Mouse (Mus musculus): Measurements from ENCODE around the gene Rtn4rl1.
A peak's percentile ranks its signal among the peaks of the same experiment; 100 is the strongest.

The Rtn4rl1 gene

DNA sequence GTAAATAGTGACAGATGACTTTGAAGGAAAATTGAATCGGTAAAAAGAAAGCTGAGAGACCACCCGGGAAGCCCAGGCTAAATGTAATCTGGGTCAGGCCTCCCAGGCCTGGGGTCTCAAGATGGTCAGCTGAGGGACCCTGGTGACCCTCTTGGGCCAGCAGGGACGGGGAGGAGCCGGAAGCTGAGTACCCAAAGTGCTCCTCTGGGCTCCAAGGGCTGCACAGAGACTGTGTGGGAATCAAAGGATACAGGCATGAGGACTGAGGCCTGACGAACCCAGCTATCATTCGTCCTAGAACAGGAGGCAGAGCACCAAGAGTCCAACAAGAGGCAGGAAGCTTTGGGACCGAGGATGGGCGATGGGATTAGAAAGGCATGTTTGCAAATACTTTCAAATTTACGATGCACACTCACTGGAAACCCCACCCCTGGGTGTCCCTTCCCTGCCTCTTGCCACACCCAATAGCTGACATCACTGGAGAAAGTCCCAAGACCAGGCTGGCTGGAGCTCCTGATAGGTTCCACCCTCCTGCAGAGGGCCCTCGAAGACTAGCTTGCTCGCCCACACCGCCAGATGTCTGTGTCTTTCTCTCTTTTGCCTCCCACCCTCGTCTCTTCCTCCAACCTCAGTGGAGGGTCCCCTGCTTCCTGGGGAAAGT lies 60.8 kb downstream of the Rtn4rl1 start:
- DNase-seq = peak; percentile 52 to 73

DNA sequence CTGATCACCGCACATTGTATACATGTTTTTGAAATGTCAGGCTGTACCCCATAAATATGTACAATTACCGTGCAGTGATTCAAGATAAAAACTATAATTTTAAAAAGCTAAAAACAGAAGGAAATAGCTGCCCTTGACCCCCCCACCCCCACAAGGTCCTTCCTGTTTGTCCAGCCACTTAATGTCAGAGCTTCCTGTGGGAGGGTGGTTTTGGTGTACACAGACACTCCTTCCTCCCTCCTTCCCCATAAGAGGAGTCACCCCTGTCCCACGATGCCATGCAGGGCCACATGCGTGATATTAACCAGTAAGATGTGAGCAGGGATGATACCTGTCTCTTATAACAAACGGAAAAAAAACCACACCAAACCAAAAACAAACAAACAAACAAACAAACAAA lies 61.7 kb downstream of the Rtn4rl1 start:
- DNase-seq = peak; percentile 42 to 62

DNA sequence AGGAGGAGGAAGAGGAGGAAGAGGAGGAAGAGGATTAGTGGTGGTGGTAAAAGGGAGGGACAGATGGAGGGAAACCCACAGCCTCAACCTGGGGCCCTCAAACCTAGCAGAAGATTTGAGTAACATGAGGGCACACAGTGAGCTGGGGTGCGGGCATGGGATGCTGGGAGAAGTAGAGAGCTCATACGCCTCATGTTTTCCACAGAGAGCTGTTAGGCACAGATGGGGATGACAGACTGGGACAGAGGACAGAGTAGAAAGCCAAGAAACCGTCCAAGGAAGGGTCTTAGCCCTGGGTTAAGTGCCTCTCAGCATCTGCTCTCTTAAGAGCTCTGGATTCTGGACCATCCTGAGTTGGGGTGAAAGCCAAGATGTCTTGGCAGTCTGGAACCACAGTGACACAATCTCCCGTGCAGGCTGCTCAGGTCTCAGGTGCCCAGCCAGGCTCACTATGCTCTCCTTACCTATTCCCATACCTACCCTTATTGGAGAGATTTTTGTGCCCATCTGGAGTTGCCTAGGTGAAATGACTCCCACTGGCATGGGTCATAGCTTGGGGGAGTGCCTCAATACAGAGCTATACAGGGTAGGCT lies 63.6 kb downstream of the Rtn4rl1 start:
- DNase-seq = no peak

GRCm38 (mm10) chr11:75259416-75259815 lies 65.8 kb downstream of the Rtn4rl1 start:
- DNase-seq = no peak

- peak in 1 of 2 experiments; percentile 43 for DNase-seq
These were observed 66.5 kb downstream of the Rtn4rl1 start for GRCm38 (mm10) chr11:75259996-75260561.

DNA sequence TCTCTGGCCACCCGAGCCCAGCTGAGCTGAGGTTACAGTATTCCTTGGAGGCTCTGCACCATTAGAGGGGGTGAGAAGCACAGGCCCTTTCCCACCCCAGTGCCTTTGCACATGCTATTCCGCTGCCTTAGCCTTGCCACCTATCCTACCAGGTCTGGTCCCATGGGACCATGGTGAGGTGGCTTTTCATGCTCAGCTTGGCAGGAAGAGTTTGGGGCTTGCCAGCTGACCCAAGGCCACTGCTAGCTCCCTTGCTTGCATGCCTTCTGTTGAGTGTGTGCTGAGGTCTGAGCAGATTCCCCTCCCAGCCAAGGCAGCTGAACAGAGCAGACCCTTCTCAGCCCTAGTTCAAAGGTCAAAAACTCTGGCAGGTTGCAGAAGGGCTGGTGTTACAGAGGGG lies 67.4 kb downstream of the Rtn4rl1 start:
- no peak for DNase-seq

DNA sequence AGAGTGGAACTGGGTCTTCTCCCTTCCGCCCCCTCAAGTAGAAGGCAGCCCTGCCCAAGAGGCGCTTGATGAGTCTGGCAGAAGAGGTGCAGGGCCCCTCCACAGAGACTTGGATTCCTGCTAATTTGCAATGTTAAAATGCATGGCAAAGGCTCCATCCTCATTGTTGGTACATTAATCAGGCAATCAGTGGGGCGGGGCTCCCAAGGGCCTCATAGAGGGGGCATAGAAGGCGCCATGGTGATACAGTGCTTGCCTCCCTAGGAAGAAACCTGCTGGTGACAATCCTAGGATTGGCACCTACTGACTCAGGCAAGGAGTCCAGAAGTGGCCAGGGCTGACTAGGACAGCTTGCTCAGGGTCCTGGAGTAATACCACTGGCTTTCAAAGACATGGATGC lies 68.1 kb downstream of the Rtn4rl1 start:
- DNase-seq = no peak

GRCm38 (mm10) chr11:75262181-75262580 lies 68.6 kb downstream of the Rtn4rl1 start:
- no peak for DNase-seq

DNA sequence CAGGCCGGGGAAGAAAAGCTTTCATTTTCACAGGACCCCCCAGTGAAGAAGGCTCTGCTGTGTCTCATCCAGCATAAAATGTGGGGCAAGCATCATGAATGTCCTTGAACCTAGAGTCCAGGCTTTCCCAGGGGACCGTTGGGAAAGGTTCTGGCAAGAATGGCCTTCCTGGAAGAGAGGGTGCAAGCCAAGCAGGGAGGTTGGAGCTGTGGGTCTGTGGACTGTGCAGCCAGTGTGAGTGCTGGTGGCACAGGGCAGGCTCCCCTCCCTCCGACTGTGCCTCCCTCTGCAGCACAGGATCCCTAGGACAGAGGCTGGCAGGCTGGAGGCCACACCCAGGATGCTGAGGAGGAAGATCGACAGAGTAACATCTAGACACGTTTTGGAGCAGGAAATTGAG lies 69.2 kb downstream of the Rtn4rl1 start:
- DNase-seq = no peak

- peak; percentile 72 to 74 for DNase-seq
These were observed 69.8 kb downstream of the Rtn4rl1 start for GRCm38 (mm10) chr11:75263274-75263963.

GRCm38 (mm10) chr11:75263964-75264312 lies 70.4 kb downstream of the Rtn4rl1 start:
- peak; percentile 44 to 49 for DNase-seq

- peak in 1 of 2 experiments; percentile 48 for DNase-seq
These were observed 71.0 kb downstream of the Rtn4rl1 start for GRCm38 (mm10) chr11:75264550-75264949.

GRCm38 (mm10) chr11:75265545-75265944 lies 72.0 kb downstream of the Rtn4rl1 start:
- peak in 1 of 2 experiments; percentile 58 for DNase-seq

DNA sequence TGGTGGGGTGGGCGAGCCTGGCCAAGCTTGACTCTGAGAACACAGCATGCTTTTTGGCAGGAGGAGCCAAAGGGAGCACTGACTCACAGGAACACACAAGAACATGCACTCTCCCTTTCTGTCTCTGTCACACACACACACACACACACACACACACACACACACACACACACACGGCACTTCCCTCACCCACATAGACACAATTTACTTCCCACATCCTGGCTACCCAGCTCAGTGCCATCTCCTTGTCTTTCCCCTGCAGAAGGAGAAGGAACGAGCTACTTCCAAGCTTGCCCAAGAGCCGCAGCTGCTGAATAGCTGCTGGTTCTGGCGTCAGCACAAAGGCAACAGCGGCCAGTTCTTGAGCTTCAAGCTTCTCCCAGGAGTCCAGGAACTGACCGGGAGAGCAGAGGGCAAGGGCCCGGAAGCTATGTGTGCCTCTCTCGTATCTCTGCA lies 74.3 kb downstream of the Rtn4rl1 start:
- DNase-seq = peak; percentile 47 to 66

GRCm38 (mm10) chr11:75268492-75268891 lies 74.9 kb downstream of the Rtn4rl1 start:
- DNase-seq = no peak

DNA sequence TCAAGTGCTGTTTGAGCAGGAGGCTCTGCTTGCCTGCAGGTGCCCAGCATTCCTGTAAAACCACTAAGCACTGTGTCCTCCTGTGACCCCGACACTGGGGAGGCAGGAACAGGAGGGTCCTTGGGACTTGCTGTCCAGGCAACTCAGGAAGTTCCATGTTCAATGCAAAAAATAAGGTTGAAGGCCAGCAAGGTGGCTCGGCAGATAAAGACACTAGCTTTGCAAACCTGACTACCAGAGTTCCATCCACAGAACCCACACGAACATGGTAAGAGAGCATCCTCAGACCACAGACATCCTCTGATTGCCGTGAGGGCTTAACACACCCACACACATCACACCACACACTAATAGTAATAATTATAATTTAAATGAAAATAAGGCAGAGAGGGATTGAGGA lies 75.6 kb downstream of the Rtn4rl1 start:
- no peak for DNase-seq

DNA sequence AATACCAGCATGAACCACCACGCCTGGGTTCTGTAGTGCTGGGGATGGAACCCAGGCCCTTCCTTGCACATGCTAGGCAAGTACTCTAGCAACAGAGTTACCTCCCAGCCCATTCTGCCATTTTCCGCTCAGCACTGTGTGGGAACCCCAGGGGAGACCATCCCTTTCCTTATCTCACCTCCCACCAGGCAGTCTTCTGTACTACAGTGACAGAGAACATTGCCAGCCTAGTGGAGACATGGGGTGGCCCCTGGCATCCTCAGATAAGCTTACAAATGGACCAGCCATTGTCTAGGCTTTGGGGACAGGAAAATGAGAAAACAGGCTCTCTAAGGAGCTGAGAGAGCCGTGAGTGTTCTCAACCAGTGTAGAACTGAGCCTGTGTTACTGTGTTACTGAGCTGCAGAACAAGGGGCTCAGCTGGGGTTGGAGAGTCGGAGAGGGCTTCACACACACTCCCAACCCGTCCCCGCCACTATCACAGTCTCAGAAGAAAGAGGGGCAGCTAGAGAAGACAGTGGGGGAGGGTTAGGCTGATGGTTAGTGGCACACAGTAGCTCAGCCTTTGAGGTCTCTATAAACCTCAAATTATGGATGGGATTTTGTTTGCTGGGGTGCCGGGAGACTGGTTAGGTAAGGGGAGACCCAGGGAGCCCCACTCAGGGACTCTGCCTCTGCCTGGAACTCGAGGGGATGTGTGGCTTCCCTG lies 76.8 kb downstream of the Rtn4rl1 start:
- no peak for DNase-seq

DNA sequence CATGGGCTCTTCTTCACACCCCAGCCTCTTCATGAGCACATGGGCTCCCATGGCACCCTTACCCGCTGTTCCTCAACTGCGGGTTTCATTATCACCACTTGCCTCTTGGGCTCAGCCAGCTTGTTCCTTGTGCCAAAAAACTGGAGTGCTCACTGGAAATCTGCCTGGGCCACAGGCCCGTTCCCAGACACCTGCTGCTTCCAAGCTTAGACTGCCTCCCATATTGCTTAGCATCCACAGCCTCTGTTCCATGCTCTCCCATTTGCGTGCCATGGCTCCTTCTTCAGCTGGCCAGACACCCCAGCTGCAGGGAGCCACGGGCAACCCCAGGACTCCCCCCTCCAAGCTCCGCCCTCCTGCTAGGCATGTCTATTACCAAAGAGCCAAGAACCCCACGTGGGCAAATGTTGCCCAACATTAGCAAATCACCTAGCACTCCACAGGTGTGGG lies 77.4 kb downstream of the Rtn4rl1 start:
- no peak for DNase-seq

- DNase-seq = no peak
These were observed 79.9 kb downstream of the Rtn4rl1 start for GRCm38 (mm10) chr11:75273466-75273865.

DNA sequence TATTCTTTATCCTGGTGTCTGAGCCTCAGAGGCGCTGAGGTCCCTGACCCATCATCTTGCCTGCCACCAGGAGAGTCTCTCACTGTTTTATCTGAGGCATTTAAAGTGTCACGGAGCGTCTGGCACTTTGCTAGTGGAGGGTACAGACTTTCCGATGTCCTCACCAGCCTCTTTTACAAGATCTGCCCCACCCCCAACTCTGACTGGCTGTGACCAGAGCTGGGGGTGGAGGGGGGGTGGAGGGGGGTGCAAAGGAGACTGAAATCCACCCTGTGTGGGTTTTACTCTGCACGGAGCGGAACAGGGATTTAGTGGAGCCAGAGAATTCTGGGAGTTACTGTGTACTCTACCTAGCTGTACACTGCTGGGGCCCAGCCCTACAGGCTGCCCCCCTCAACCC lies 81.5 kb downstream of the Rtn4rl1 start:
- no peak for DNase-seq

DNA sequence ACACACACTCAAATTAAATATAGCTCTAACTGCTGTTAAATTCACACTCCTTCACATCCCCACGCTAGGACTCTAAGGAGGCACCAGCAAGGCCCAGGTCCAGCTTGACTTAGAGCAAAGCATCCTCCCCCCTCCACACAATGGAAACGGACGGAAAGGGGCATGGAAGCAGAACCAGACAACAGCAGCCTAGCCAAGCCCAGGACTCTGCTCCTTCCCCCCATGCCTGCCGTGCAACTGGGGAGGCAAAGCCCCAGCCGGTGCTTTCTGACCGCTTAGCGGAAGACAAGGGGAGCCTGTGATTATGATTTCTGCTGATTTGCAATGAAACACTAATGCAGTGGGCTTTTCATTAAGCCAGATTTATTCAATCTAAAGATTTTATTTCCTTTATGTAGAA lies 84.5 kb downstream of the Rtn4rl1 start:
- no peak for DNase-seq

DNA sequence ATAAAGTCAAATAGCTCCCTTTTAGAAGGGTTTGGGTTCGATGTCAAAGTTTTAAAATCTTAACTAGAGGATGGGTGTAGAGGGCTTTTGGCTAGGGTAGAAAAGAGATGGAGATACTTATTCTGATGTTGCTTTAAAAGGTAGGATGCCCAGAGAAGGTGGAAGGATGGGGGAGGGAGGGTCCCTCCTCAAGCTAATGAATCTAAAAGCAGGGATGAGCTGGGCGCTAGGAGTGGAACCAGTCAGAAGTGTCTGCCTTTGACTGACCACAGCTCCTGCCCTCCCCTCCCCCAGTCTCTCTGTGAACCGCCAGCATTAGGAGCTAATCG lies 85.4 kb downstream of the Rtn4rl1 start:
- no peak for DNase-seq

Measured in kidney, postnatal 4 days (tissue).